Mouse (Mus musculus) embryonic fibroblast, embryonic 13.5 days (primary cell): ENCODE data around the gene Ndfip2.

Experiments
- CTCF ChIP-seq: IDR thresholded peaks from 2 replicates; pipeline ENCODE4 v1.5.1; 2011; ENCODE audit warnings: mild to moderate bottlenecking, control low read depth, low read length, moderate library complexity, borderline replicate concordance; ENCODE audit not compliant: insufficient read depth
- POLR2A ChIP-seq: IDR thresholded peaks from 2 replicates; pipeline ENCODE4 v1.6.1; 2011; ENCODE audit warnings: low read depth, mild to moderate bottlenecking, control low read depth, low read length, moderate library complexity

DNA sequence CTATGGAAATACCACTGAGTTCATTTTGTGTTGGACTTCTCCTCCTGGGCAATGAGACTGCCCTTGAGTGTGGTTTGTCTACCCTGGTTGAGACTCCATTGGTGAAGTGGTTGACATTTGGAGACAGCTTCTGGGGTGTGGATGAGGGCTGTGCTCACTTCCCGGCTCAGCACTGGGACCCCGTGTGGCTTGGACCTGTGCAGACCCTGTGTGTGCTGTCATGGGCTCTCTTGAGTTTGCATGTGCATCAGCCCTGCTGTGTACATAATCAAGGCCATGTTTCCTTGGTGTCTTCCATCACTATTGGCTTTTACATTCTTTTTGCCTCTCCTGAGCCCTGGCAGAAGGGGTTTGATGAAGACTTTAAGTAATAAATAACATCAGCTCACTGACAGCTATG, 54.6 kb downstream of the Ndfip2 start:
- no peak for TF ChIP-seq POLR2A
- TF ChIP-seq CTCF: no peak
